Mouse (Mus musculus): ENCODE measurements at regions not wholly inside any gene's neighbourhood (a gene's known extent, or its start where the extent isn't known, plus 50 kb on each side); places are given as distances from the start of the nearest gene placed in this dataset.
"Not testable (repeated sequence)": the region's sequence is repeated elsewhere in the genome, so short reads cannot be mapped to it uniquely, and the experiment has no call there.

DNA sequence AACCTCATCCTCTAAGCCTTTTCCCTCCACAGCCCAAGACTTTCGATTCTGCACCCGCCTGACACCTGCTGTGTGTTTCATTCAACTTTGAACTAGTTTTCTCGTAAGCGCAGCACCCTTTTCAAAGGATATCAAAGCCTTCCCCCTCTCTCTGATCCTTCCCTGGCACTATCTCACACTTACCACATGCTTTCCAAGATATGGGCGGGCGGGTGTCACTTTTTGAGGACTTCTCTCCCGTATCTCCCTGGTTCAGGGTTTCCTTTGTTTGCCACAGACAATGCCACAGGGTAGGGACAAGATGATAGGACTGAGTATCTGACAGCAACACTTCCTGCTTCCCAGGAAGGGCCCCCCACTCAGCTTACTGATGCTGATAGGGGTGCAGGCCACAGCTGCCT, 76.8 kb upstream of the Mdm1 start:
- Histone ChIP-seq H3K4me1 (no peaks in the 10 kb centered on the region), H3K27me3 (no peaks in the 10 kb centered on the region), H3K9ac (no peak overlapping the region), H3K27ac (no peak overlapping the region), H3K9me3 (no peaks in the 10 kb centered on the region), H3K4me2 (replicated peaks) (no peak overlapping the region), H3K36me3 (no peaks in the 10 kb centered on the region), H3K4me3 (no peak overlapping the region)
- WGBS: 76% methylated on average over 7 of the region's 7 CpGs
- no peak for ATAC-seq (ENCODE audit: low FRiP score, low read depth)

- H3K36me3 ChIP-seq; H3K4me3 ChIP-seq; ATAC-seq (ENCODE audit: low FRiP score, low read depth); H3K9me3 ChIP-seq; H3K9ac ChIP-seq; H3K4me2 ChIP-seq (replicated peaks); H3K4me1 ChIP-seq; H3K27ac ChIP-seq; H3K27me3 ChIP-seq: not testable (repeated sequence)
- WGBS: 93% methylated on average over 9 of the region's 11 CpGs
Measured at GRCm38 (mm10) chr10:118076341-118076740, 65.3 kb upstream of the Mdm1 start.

DNA sequence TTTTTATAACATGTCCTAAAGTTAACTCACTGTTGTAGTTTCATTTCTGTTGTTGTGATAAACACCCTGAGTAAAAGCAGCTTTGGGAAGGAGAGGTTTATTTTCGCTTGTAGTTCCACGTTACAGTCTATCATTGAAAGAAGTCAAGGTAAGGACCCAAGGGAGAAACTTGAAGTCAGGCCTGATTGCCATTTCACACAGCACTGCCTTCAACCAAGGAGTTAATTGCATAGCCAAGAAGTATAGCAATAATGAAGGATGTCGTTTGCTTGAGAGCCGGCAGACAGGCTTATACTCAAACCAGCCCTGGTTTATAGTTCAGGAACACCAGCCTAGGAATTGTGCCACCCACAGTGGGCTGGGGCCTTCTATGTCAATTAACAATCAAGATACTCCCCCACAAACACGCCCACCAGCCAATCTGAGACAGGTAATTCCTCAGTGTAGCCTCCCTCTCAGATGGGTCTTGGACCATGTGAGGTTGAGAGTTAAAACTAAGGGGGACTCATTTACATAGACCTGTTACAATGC, 59.9 kb upstream of the Mdm1 start:
- H3K9me3 ChIP-seq: peaks cover 5% of the 10 kb centered on the region; the same call in 1 of the 2 replicates
- WGBS: 82% methylated on average over 5 of the region's 5 CpGs
- H3K9ac ChIP-seq: no peak overlapping the region
- no peak overlapping the region for H3K27ac ChIP-seq
- H3K4me1 ChIP-seq: no peaks in the 10 kb centered on the region
- no peak overlapping the region for H3K4me2 ChIP-seq (replicated peaks)
- H3K4me3 ChIP-seq: no peak overlapping the region
- no peaks in the 10 kb centered on the region for H3K27me3 ChIP-seq
- no peak for ATAC-seq (ENCODE audit: low FRiP score, low read depth)
- no peaks in the 10 kb centered on the region for H3K36me3 ChIP-seq

- no peak for ATAC-seq (ENCODE audit: low FRiP score, low read depth)
- 0 out of 2 replicates have a peak, but pooled peaks cover 5% of the 10 kb centered on the region for H3K9me3 ChIP-seq
- 84% methylated on average over 13 of the region's 13 CpGs for WGBS
Measured at GRCm38 (mm10) chr10:118083035-118083720, 58.4 kb upstream of the Mdm1 start.

GRCm38 (mm10) chr10:118083721-118084075, 57.9 kb upstream of the Mdm1 start:
- no peak for ATAC-seq (ENCODE audit: low FRiP score, low read depth)
- H3K27me3 ChIP-seq: no peaks in the 10 kb centered on the region
- H3K27ac ChIP-seq: no peak overlapping the region
- H3K4me3 ChIP-seq: no peak overlapping the region
- 0 out of 2 replicates have a peak, but pooled peaks cover 5% of the 10 kb centered on the region for H3K9me3 ChIP-seq
- H3K9ac ChIP-seq: no peak overlapping the region
- 92% methylated on average over 8 of the region's 8 CpGs for WGBS
- no peaks in the 10 kb centered on the region for H3K4me1 ChIP-seq
- H3K4me2 ChIP-seq (replicated peaks): no peak overlapping the region
- no peaks in the 10 kb centered on the region for H3K36me3 ChIP-seq

More at GRCm38 (mm10) chr10:118083035-118083720, 58.4 kb upstream of the Mdm1 start:
- Histone ChIP-seq H3K4me2 (replicated peaks) (no peak overlapping the region), H3K4me1 (no peaks in the 10 kb centered on the region), H3K36me3 (no peaks in the 10 kb centered on the region), H3K27ac (no peak overlapping the region), H3K27me3 (no peaks in the 10 kb centered on the region), H3K4me3 (no peak overlapping the region), H3K9ac (no peak overlapping the region)

- no peak for ATAC-seq (ENCODE audit: low FRiP score, low read depth)
- Histone ChIP-seq H3K27me3 (no peaks in the 10 kb centered on the region), H3K4me1 (no peaks in the 10 kb centered on the region), H3K27ac (no peak overlapping the region), H3K9me3 (no peaks in the 10 kb centered on the region), H3K4me2 (replicated peaks) (no peak overlapping the region), H3K36me3 (no peaks in the 10 kb centered on the region), H3K4me3 (no peak overlapping the region), H3K9ac (no peak overlapping the region)
- 91% methylated on average over 16 of the region's 16 CpGs for WGBS
Measured at GRCm38 (mm10) chr10:118085046-118085983, 56.3 kb upstream of the Mdm1 start.

DNA sequence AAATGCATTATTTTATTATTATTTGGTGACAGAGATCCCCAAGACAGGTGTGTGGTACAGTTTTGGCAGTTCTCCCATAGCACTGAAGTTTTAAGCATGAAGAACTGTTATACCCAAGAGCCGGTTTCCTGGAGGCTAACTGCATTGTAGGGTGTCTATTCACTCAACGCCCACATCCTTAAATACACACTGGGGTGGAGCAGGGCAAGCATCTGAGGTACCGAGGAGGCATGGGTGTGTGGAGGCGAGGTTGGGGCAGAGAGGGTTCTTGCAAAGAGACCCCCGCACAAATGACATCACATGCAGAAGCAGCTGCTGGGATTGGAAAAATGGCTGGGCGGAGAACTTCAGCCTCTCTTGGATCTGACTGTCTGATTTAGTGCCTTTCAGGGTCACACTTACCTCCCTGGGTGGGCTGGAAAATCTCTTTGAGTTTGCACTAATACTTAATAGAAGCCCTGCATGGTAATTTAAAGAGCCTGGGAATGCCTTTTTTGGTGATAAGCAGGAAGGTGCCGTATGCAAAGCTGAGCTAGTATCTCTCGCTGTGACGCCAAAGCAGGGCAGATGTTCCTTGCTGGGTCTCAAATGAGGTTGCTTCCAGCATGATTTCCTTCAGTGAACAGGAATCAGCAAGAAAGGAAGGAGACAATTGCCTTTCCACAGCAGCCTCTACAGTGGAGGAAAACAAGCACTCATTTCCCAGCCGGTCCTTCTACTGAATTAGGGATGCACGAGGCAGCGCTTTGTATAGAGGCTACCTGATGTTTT, 53.9 kb upstream of the Mdm1 start:
- Histone ChIP-seq H3K36me3 (no peaks in the 10 kb centered on the region), H3K4me3 (no peak overlapping the region), H3K4me2 (replicated peaks) (0 out of 2 replicates have a peak overlapping the region, but pooled peaks have one; percentile 7), H3K9ac (no peak overlapping the region), H3K9me3 (no peaks in the 10 kb centered on the region), H3K27ac (no peak overlapping the region), H3K27me3 (no peaks in the 10 kb centered on the region), H3K4me1 (peaks cover 6% of the 10 kb centered on the region; the same call in 1 of the 2 replicates)
- no peak for ATAC-seq (ENCODE audit: low FRiP score, low read depth)
- 30% methylated on average over 12 of the region's 12 CpGs for WGBS

- Histone ChIP-seq H3K36me3 (no peaks in the 10 kb centered on the region), H3K4me2 (replicated peaks) (no peak overlapping the region), H3K27ac (no peak overlapping the region), H3K9me3 (no peaks in the 10 kb centered on the region), H3K4me1 (peaks cover 6% of the 10 kb centered on the region; the same call in 1 of the 2 replicates), H3K27me3 (no peaks in the 10 kb centered on the region), H3K9ac (no peak overlapping the region), H3K4me3 (no peak overlapping the region)
- no peak for ATAC-seq (ENCODE audit: low FRiP score, low read depth)
- WGBS: 47% methylated on average over 2 of the region's 2 CpGs
Measured at GRCm38 (mm10) chr10:118088499-118088898, 53.1 kb upstream of the Mdm1 start.

DNA sequence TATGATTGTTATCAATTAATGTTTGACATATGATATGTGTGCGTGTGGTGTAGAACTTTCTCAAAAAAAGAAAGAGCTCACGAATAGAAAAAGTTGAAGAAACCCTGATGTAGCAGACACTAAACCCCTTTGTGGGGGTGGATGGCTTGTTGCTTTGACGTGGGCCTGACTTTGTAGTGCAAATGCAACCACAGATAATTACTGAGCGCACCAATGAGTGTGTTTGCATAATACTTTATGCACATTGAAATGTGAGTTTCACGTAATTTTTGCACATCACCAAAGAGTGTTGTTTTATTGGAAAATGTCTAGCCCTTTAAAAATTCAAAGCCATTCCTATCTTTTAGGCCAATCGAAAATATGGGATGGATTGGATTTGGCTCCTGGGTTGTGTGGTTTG, 51.7 kb upstream of the Mdm1 start:
- Histone ChIP-seq H3K4me2 (replicated peaks) (no peak overlapping the region), H3K4me1 (peaks cover 6% of the 10 kb centered on the region; the same call in 1 of the 2 replicates), H3K9ac (no peak overlapping the region), H3K36me3 (no peaks in the 10 kb centered on the region), H3K27me3 (no peaks in the 10 kb centered on the region), H3K4me3 (no peak overlapping the region), H3K27ac (no peak overlapping the region), H3K9me3 (no peaks in the 10 kb centered on the region)
- no peak for ATAC-seq (ENCODE audit: low FRiP score, low read depth)
- 82% methylated on average over 6 of the region's 6 CpGs for WGBS

DNA sequence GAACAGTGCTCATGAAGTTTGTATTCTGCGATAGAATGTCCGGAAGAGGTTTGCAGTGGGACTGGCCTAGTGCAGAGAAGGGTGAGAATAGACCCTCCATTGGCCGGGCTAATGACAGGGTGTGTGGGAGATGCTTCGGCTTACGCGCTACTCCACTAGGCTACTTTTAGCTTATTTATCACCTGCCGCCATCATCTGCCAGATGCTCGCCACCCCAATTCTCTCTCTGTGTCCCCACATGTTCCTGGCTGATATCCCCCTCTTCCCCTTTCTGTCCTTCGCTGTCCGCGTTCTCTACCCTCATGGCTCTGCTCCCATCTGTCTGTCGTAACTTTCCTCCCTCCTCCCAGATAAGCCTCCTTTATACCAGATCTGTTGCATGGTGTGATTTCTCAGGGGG, 50.1 kb upstream of the Mdm1 start:
- H3K9me3 ChIP-seq: no peaks in the 10 kb centered on the region
- H3K4me3 ChIP-seq: no peak overlapping the region
- peaks cover 6% of the 10 kb centered on the region; the same call in 1 of the 2 replicates for H3K4me1 ChIP-seq
- no peak overlapping the region for H3K4me2 ChIP-seq (replicated peaks)
- no peak for ATAC-seq (ENCODE audit: low FRiP score, low read depth)
- WGBS: 88% methylated on average over 12 of the region's 12 CpGs
- H3K9ac ChIP-seq: no peak overlapping the region
- H3K27ac ChIP-seq: no peak overlapping the region
- no peaks in the 10 kb centered on the region for H3K27me3 ChIP-seq
- H3K36me3 ChIP-seq: no peaks in the 10 kb centered on the region

All from limb, embryonic 13.5 days (tissue).